Mouse (Mus musculus): Measurements from ENCODE around the gene Pcca.

Pcca gene

GRCm38 (mm10) chr14:122534017-122534924 is at the start of gene Pcca:
Gene Pcca (plus strand): TSS chr14:122534324.
- DNase-seq (ENCODE audit: low spot score): peak; percentile 95

DNA sequence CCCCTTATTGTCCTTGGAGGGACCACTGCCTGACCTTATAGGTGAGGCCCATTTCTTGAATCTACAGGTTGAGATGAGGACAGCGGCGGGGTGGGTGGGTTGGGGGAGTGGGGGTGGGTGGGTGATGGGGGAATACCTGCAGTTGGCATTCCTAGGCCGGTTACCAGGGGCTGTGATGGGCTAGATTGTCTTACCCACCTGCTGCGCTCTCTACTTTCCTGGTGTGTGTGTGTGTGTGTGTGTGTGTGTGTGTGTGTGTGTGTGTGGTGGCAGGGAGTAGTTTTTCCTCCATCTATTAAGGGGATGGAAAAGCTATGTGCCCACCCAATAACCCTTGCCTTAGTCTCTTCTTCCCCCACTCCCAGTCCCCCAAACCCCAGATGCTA is 49.7 kb upstream of the Pcca start:
- DNase-seq (ENCODE audit: low spot score): no peak

- DNase-seq (ENCODE audit: low spot score): no peak
Observed at GRCm38 (mm10) chr14:122484844-122485551, 49.1 kb upstream of the Pcca start.

DNA sequence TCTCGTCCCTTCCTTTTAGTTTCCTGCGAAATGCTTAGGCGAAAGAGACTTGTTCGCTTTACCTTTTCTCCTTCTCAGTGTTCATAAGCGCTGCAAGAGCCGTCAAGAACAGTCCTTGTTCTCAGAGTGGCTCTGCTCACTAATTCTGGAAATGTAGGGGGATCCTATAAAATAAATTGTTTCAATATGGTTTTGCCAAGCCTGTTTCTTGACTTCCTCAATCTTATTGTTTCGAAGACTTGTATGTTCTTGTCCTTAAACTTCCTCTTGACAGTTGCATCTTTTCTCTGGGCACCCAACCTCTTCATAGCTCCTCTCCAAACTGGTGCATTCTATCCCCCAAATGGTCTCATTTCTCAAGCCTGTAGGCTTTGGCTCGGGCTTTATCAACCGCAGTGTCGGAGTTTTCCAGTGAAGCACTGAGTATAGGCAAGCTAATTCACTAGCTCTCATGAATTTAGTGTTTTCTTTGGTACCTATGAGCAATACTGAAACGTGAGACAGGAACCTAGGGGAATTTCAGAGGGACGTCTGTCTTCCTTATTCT is 48.4 kb upstream of the Pcca start:
- DNase-seq (ENCODE audit: low spot score): no peak

- DNase-seq (ENCODE audit: low spot score): no peak
Observed at GRCm38 (mm10) chr14:122486611-122487010, 47.5 kb upstream of the Pcca start.

GRCm38 (mm10) chr14:122487366-122487765 is 46.8 kb upstream of the Pcca start:
- no peak for DNase-seq (ENCODE audit: low spot score)

DNA sequence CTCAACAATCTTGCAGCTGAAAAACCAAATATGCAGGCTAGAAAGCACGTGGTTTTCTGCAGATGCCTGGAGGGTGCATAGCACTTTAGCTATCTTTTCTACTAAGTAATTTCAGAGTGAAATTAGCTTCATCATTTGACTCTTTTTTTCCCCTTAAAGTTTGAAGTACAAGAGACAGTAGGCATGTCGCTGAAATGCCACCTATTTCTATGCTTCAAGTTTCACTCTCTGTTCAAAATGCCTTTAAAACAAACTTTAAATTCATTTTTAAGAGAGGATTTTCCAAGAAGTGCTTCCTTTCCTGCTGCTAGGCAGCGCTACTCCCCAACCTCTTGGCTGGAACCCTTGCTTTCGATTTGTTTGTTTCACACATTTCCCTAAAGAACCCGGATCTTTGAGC is 45.1 kb upstream of the Pcca start:
- no peak for DNase-seq (ENCODE audit: low spot score)

- DNase-seq (ENCODE audit: low spot score): no peak
Observed at GRCm38 (mm10) chr14:122489686-122490414, 44.3 kb upstream of the Pcca start.

DNA sequence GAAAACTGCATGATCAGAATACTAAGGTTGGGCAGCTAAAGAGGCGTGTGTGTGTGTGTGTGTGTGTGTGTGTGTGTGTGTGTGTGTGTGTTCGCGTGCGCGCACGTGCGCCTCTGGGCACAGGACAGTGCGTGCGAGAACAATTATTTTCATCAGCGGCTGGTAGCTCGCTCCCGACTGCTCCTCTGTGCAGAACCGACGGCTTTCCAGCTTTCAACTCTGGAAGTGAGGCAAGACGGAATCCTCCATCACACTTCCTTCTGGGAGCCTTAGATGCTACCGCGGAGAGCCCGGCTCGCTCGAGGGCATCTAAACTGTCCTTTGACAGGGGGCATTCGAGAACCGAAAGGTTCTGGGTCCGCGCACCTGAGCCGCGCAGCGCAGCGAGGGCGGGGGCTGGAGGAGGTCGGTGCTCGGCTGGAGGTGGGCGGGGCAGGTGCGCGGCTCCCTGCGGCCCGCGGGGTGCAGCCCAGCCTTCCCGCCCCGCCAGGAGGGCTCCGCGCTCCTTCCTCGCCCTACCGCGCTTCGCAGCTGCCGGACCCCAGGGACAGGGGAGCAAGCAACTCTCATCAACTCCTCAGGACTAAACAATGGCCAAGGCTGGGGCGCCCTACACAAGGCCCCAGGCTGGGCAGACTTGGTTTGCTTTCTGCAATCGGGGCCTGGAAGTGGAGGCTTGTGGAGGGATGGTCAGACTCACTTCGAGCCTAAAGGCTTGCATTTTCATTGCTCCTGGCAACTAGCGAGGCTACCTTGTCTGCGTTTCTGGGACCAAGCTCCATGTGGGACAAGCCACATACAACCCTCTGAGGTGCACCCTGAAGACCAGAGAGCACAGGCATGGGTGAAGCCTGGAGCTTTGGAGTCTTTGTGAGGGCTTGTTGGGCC is 43.4 kb upstream of the Pcca start, which contains the start of gene Gm10837:
TSS of gene Gm10837 (plus strand) at position 146 of the 888 bp plus-strand sequence.
- DNase-seq (ENCODE audit: low spot score): no peak

DNA sequence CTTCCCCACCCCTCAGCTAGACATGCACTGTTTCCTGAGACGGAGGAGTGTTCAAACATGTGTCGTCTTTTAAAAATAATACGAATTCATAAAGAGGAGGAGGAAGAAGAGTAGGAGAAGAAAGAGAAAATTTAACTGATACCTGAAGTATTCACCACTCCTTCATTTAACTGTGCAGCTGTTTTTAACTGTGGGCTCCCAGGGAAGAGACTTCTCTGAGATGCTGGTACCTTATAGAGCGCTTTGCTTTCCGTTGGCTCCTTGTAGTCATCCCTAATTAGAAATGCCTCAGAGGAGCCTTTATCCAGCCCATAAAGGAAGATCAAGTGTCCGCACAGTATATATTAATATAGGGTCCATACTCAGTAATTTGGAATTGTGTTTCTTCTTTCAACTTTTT is 42.6 kb upstream of the Pcca start:
- no peak for DNase-seq (ENCODE audit: low spot score)

DNA sequence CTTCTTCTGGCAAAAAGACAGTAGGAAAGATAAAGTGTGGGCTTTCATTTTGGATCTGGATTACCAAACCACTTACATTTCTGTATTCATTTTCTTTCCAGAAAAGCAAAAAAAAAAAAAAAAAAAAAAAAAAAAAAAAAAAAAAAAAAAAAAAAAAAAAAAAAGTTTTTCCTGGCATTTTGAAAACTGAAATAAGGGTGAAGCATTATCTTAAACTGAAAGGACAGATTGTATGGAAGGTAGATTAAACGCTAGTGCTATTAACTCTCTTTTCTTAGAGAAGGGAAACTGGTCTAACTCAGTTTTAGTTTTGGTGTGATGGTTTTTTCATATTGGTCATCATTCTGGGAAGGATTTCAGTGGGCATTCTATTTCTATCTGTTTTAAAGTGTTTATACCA is 42.1 kb upstream of the Pcca start:
- DNase-seq (ENCODE audit: low spot score): no peak

DNA sequence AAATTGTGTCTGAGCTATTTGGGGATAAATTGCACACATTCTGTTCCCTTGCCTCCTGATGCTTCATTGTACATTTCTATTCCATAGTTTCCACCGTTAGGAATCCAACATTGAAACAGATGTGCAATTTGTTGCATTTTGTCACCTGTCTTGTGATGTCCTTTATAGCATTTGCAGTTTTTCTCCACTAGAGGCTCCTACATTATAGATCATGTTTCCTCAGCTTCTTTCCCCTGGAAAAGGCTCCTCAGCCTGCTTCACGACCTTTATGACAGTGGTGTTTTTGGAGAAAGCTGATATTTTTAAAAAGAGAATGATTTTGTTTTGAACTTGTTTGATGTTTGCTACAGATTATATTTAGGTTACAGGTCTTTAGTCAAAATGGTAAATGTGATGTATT is 25.1 kb upstream of the Pcca start:
- DNase-seq (ENCODE audit: low spot score): no peak

DNA sequence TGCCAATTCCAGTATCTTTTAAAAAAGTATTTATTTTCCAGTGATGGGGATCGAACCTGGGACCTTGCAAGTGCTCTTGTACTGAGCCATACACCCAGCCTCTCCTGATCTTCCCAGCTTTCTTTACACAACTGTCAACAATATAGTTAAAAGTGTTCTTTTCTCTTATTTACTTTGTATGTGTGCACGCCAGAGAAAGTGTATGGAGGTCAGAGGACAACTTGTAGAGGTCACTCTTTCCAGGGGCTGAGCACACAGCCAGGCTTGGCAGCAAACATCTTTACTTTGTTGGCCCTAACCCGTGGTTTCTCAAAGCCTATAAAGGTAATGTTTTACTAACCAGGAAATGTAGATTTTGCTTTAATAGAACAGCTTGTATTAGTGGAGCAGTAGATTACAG is 22.6 kb upstream of the Pcca start:
- DNase-seq (ENCODE audit: low spot score): no peak

DNA sequence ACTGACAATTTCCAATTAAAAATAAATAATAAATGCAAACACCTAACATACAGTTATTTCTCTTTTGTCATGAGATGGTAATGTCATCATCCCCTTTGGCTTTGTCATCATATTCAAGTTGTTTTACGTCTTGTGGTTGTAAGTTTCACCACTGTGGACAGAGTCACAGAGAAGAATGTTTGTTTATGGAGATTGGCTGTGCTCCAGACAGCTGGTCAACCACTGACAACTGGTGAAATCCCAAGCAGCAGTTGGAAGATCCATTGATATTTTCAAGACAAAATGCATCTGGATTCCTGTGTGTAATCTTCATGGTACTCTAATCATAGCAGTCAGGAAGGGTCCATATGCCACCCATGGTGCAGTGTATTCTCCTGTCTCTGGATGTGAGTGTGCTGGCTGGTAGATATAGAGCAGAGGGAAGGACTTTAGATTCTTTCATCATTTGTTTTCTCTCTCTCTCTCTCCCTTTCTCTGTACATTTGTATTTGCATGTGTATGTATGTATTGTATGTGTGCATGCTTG is 20.6 kb upstream of the Pcca start:
- DNase-seq (ENCODE audit: low spot score): no peak

DNA sequence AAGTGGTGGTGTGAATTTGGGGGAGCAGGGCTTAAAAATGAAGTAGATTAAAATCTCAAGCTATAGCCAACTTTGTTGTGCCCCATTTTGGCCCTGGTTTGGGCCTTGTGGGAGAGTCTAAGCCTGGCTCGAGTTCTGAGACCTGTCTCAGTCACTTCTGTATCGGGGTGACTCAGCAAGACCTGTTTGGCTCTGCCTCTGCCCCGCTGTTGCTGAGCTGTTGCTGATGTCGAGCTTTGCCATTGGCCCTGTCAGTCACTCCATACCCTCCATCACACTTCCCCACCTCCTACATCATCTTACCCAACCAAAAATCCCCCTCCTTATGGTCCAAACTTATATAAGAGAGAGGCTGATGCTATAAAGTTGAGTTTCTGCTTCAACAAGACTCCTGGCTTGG is 5.6 kb upstream of the Pcca start:
- no peak for DNase-seq (ENCODE audit: low spot score)

- no peak for DNase-seq (ENCODE audit: low spot score)
Observed at GRCm38 (mm10) chr14:122535986-122536385, 1.9 kb downstream of the Pcca start.

DNA sequence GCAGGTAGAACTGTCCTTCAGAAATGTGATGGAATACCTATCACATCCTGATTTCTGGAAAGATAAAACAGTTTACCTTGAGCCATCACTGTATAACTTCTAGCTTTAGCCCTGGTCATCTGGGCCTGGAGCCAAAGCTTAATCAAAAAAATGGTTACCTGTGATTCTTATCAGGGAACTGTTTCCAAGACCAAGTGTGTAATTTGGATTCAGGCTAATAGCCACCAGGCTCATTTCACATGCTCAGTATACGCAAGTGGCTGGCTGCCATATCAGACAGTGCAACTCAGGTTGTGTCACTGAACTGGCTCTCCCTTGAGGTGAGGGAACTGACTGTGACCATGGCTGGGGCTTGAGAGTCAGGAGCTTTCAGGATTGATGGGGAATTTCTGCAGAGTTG is 14.3 kb downstream of the Pcca start:
- DNase-seq (ENCODE audit: low spot score): peak; percentile 21

- no peak for DNase-seq (ENCODE audit: low spot score)
Observed at GRCm38 (mm10) chr14:122548905-122549304, 14.8 kb downstream of the Pcca start.

- DNase-seq (ENCODE audit: low spot score): no peak
Observed at GRCm38 (mm10) chr14:122552761-122553445, 18.8 kb downstream of the Pcca start.

GRCm38 (mm10) chr14:122557353-122557752 is 23.2 kb downstream of the Pcca start:
- no peak for DNase-seq (ENCODE audit: low spot score)
